Mouse (Mus musculus): ENCODE measurements around the gene Btbd3.

DNA sequence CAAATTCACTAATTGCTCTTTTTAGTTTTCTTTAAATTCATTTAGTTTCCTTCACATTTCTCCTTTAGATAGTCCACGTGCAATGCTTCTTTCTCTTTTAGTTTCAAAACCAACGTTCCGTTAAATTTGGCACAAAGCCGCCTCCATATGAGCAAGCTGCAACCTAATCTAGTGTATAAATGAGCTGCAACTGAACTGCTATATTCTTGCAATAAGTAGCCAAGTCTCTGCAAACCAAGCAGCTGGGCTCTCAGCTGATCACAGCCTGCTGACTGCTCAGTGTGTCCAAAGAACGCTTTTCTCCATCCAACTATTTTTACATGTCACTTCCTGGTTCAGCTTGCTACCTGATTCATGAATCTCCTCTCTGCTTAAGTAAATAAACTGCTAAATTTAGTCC is 295.2 kb downstream of the Btbd3 start:
- no peak for TF ChIP-seq CTCF (IDR thresholded peaks at IDR 0.05; ENCODE audit: extremely low read depth, insufficient read length, insufficient replicate concordance, low read depth, low read length)
- no peak for TF ChIP-seq POLR2A (IDR thresholded peaks at IDR 0.05; ENCODE audit: low read depth, low read length)

Measured in small intestine, adult 2 months (tissue).